Mouse (Mus musculus): ENCODE measurements around the gene Gm28308.

The Gm28308 gene

GRCm38 (mm10) chr6:52183311-52184080 is 29.6 kb downstream of the Gm28308 start:
- no peak for DNase-seq (ENCODE audit: low spot score)

GRCm38 (mm10) chr6:52182793-52183192 is 30.3 kb downstream of the Gm28308 start:
- no peak for DNase-seq (ENCODE audit: low spot score)

GRCm38 (mm10) chr6:52182030-52182429 is 31.1 kb downstream of the Gm28308 start:
- no peak for DNase-seq (ENCODE audit: low spot score)

GRCm38 (mm10) chr6:52180726-52181125 is 32.4 kb downstream of the Gm28308 start:
- no peak for DNase-seq (ENCODE audit: low spot score)

- DNase-seq (ENCODE audit: low spot score) = no peak
These were observed 32.9 kb downstream of the Gm28308 start for GRCm38 (mm10) chr6:52180213-52180710.

GRCm38 (mm10) chr6:52179690-52180089 is 33.4 kb downstream of the Gm28308 start:
- no peak for DNase-seq (ENCODE audit: low spot score)

GRCm38 (mm10) chr6:52178918-52179665 is 34.0 kb downstream of the Gm28308 start:
- no peak for DNase-seq (ENCODE audit: low spot score)

GRCm38 (mm10) chr6:52177806-52178205 is 35.3 kb downstream of the Gm28308 start:
- DNase-seq (ENCODE audit: low spot score) = no peak

GRCm38 (mm10) chr6:52177061-52177735 is 35.9 kb downstream of the Gm28308 start, which contains the start of gene 5730596B20Rik:
5730596B20Rik (plus strand) TSS chr6:52177498.
- no peak for DNase-seq (ENCODE audit: low spot score)

- DNase-seq (ENCODE audit: low spot score) = no peak
These were observed 36.7 kb downstream of the Gm28308 start for GRCm38 (mm10) chr6:52176391-52176790.

- no peak for DNase-seq (ENCODE audit: low spot score)
These were observed 37.3 kb downstream of the Gm28308 start for GRCm38 (mm10) chr6:52175864-52176263.

GRCm38 (mm10) chr6:52174968-52175751 is 38.0 kb downstream of the Gm28308 start:
- DNase-seq (ENCODE audit: low spot score) = no peak

GRCm38 (mm10) chr6:52173648-52174047 is 39.5 kb downstream of the Gm28308 start:
- DNase-seq (ENCODE audit: low spot score) = no peak

GRCm38 (mm10) chr6:52172501-52172900 is 40.6 kb downstream of the Gm28308 start:
- no peak for DNase-seq (ENCODE audit: low spot score)

- DNase-seq (ENCODE audit: low spot score) = no peak
These were observed 41.2 kb downstream of the Gm28308 start for GRCm38 (mm10) chr6:52171938-52172337.

- DNase-seq (ENCODE audit: low spot score) = no peak
These were observed 41.8 kb downstream of the Gm28308 start for GRCm38 (mm10) chr6:52171331-52171730.

- DNase-seq (ENCODE audit: low spot score) = no peak
These were observed 42.3 kb downstream of the Gm28308 start for GRCm38 (mm10) chr6:52170898-52171223.

- no peak for DNase-seq (ENCODE audit: low spot score)
These were observed 42.8 kb downstream of the Gm28308 start for GRCm38 (mm10) chr6:52170166-52170897.

GRCm38 (mm10) chr6:52169499-52170165 is 43.5 kb downstream of the Gm28308 start:
- DNase-seq (ENCODE audit: low spot score) = no peak
